Mouse (Mus musculus): ENCODE data around the gene Ccdc71l.

- no peak for TF ChIP-seq CTCF (IDR thresholded peaks at IDR 0.05; ENCODE audit: extremely low read depth, insufficient read depth, insufficient read length, insufficient replicate concordance)
- no peak for TF ChIP-seq POLR2A (IDR thresholded peaks at IDR 0.05; ENCODE audit: low read depth, low read length)
Observed at GRCm38 (mm10) chr12:32427832-32428231, 49.3 kb downstream of the Ccdc71l start.

Data from spleen, adult 2 months (tissue).